Mouse (Mus musculus) urinary bladder, postnatal 14 days (tissue): ENCODE measurements at regions not wholly inside any gene's neighbourhood (a gene's known extent, or its start where the extent isn't known, plus 50 kb on each side); places are given as distances from the start of the nearest gene placed in this dataset.
"Not testable (repeated sequence)": the region's sequence is repeated elsewhere in the genome, so short reads cannot be mapped to it uniquely, and the experiment has no call there.

Source experiments
- DNase-seq: peaks from one replicate; pipeline ENCODE4 v3.0.0; 2021; ENCODE audit warnings: low spot score

GRCm38 (mm10) chr17:4425342-4425741 is 568.8 kb upstream of the Arid1b start:
- DNase-seq = no peak

- DNase-seq = no peak
Measured at GRCm38 (mm10) chr17:4429036-4429435, 565.1 kb upstream of the Arid1b start.

- DNase-seq = no peak
Measured at GRCm38 (mm10) chr17:4445606-4446005, 548.5 kb upstream of the Arid1b start.

GRCm38 (mm10) chr17:4457491-4457890 is 536.6 kb upstream of the Arid1b start:
- DNase-seq = no peak

- DNase-seq = no peak
Measured at GRCm38 (mm10) chr17:4461541-4461940, 532.6 kb upstream of the Arid1b start.

GRCm38 (mm10) chr17:4464286-4464880 is 529.7 kb upstream of the Arid1b start:
- no peak for DNase-seq

GRCm38 (mm10) chr17:4465741-4466140 is 528.4 kb upstream of the Arid1b start:
- DNase-seq = no peak

- DNase-seq = no peak
Measured at GRCm38 (mm10) chr17:4472412-4472811, 521.7 kb upstream of the Arid1b start.

GRCm38 (mm10) chr17:4474350-4474749 is 519.8 kb upstream of the Arid1b start:
- DNase-seq = no peak

GRCm38 (mm10) chr17:4475665-4476064 is 518.5 kb upstream of the Arid1b start:
- no peak for DNase-seq

GRCm38 (mm10) chr17:4494392-4494791 is 499.7 kb upstream of the Arid1b start:
- DNase-seq = no peak

GRCm38 (mm10) chr17:4500504-4500903 is 493.6 kb upstream of the Arid1b start:
- no peak for DNase-seq

- no peak for DNase-seq
Measured at GRCm38 (mm10) chr17:4501029-4501428, 493.1 kb upstream of the Arid1b start.

- DNase-seq = no peak
Measured at GRCm38 (mm10) chr17:4504951-4505350, 489.2 kb upstream of the Arid1b start.

GRCm38 (mm10) chr17:4509506-4509905 is 484.6 kb upstream of the Arid1b start:
- no peak for DNase-seq

- no peak for DNase-seq
Measured at GRCm38 (mm10) chr17:4516141-4516540, 478.0 kb upstream of the Arid1b start.

- no peak for DNase-seq
Measured at GRCm38 (mm10) chr17:4516846-4517245, 477.3 kb upstream of the Arid1b start.

GRCm38 (mm10) chr17:4521031-4521430 is 473.1 kb upstream of the Arid1b start:
- no peak for DNase-seq

- no peak for DNase-seq
Measured at GRCm38 (mm10) chr17:4526466-4526865, 467.7 kb upstream of the Arid1b start.

- no peak for DNase-seq
Measured at GRCm38 (mm10) chr17:4532126-4532525, 462.0 kb upstream of the Arid1b start.

- no peak for DNase-seq
Measured at GRCm38 (mm10) chr17:4540435-4540834, 453.7 kb upstream of the Arid1b start.

- no peak for DNase-seq
Measured at GRCm38 (mm10) chr17:4541020-4541743, 452.9 kb upstream of the Arid1b start.

- no peak for DNase-seq
Measured at GRCm38 (mm10) chr17:4546579-4546978, 447.6 kb upstream of the Arid1b start.

GRCm38 (mm10) chr17:4553026-4553425 is 441.1 kb upstream of the Arid1b start:
- DNase-seq = not testable (repeated sequence)
